Mouse (Mus musculus): Measurements from ENCODE around the gene Rnf224. TPM values are rescaled to one million over a fixed set of nuclear protein-coding genes. Genes with fewer than 3 reads are reported as not detected.

Gene Rnf224
- total RNA-seq, 2 experiments from 2014 or later = not detected

DNA sequence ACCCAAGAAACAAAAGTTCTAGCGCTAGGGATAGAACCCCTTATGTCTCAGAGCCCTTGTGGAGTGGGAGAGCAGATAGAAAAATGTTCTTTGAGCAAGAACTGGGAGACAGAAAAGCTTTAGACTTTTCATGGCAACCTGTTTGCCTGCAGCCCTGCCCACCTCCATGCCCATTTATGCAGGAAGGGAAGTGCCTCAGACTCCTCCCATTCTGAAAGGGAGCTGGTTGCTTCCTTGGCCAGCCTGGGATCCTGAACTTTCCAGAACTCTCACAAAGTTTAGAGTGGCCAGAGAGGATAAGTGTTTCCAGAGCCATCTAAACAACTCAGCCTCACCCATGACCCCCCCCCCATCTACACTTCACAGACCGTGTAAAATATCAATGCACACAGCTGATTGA, 39.4 kb downstream of the Rnf224 start:
- ATAC-seq (replicated peaks; ENCODE audit: low FRiP score, poor library complexity, severe bottlenecking) = no peak

DNA sequence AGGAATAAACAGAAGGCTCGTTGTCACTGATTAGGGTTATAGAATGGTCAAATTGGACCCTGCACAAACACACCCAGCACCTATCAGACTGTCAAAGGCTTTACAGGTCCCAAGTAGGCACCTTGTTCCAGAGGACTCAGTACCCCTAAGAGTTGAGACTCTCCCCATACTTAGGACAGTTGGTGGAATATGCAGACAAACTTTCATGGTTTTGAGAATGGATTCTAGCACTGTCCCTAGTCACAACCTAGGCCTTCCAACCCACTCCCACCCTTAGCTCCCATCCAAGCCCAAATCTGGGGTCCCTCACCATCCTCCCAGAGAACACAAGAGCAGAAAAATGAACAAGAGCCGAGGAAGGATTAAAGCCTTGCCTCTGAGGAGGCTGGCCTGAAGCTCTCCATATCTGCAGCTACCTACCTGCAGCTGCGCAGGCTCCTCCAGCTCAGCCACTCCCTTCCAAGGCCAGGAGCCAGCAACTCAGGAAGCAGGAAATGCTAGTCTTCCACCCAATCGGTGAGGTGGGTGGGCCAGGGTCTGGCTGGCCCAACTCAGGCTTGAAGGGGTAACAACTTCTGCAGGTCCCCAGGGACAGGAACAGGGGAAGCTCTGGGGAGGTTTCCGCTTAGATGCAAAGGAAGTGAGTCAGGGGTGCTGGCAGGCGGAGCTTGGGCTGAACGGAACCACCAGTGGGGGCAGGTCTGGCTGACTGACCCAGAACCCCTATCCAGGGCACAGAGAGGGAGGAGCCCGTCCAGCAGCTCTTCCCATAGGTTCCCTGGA, 40.2 kb downstream of the Rnf224 start, which contains the start of gene Tor4a:
Tor4a (minus strand) TSS at position 715 of the 783 bp plus-strand sequence.
- ATAC-seq (replicated peaks; ENCODE audit: low FRiP score, poor library complexity, severe bottlenecking) = peak; percentile 47; the same call in 1 of the 2 replicates

DNA sequence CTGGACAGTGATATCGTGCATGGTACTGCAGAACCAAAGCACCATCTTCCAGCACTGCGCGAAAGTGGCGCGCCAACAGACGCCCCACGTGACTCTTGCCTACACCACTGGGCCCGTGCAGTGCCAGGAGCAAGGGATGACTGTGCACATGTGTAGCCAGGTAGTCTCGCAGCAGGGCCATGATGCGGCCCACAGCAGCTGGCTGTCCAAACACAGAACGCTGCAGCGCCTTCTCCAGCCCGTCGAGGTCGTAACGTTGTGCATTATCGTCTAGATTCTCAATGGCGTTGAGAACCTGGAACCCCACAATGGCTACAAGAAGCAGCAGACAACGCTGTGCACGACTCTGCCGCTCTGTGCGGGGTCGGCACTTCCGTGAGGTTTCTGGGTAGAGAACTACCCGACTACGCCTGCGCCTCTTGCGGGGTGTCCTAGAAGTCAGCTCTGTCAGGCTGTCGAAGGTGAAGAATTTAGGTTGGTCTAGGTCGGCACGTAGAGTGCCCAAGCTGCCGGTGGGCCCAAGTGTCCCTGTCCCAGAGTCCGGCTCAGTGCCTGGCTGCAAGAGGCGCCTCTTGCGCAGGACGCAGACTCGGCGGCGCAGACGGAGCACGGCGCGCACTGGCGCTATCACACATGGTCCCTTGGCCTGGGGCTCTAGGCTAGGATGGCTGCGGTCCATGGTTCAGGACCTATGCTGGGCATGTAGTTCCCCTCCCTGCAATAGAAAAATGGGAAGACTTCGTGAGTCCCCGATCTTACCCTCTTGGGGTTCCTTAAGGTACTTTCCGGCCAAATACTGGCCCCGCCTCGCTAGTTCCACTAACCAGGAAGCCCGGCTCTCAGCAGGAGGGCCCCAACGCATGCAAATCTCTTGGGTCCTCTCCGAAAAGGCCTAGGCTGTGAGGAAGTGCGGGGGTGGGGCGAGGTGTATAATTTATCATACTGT, 41.1 kb downstream of the Rnf224 start:
- peak; percentile 84 for ATAC-seq (replicated peaks; ENCODE audit: low FRiP score, poor library complexity, severe bottlenecking)

DNA sequence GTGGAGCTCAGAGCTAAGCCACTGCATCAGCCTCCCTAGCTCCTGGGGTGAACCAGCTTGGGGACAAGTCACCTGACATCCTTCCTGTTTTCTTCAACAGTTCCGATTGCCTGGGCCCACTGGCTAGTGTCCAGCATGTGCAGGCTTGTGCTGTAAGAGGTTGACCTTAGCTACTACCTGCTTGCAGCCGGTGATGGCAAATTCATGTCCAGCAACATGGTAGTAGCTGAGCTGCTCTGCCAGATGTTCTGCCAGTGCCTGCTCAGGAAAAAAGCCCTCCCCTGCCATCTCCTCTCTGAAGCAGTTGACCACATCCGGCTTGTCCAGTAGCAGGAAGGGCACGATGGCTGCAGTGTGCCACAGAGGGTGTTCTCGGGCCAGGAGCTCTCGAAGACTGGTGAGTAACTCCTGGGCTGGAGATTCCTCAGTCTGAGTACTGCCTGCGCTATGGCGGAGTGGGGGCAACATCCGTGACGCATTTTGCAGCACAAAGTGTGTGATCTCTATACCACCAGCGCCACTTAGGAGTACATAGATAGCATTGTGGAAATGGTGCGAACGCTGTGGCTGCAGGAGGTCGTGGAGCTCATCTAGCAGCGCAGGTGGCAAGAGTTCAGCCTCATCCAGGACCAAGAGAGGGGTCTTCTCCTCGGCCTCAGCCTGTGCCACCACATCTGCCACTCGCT, 42.0 kb downstream of the Rnf224 start:
- ATAC-seq (replicated peaks; ENCODE audit: low FRiP score, poor library complexity, severe bottlenecking) = peak; percentile 1; the same call in 1 of the 2 replicates

DNA sequence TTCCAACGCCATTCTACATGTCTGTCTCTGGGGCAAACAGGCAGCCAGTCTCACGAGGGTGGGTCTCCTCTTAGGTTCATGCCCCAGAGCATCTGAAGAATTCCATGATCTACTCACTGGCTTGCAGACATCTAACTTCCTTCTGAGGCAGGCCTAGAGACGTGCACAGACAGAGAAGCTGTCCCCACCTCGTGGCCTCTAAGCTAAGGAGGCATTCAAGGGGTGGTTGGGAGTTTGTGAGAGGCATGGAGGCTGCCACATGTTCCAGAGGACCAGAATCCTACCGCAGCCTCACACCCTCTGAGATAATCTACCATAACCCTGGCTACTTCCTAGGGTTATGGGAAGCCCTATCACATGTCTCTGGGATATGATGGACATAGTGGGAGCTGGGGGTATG, 42.6 kb downstream of the Rnf224 start:
- ATAC-seq (replicated peaks; ENCODE audit: low FRiP score, poor library complexity, severe bottlenecking) = no peak

DNA sequence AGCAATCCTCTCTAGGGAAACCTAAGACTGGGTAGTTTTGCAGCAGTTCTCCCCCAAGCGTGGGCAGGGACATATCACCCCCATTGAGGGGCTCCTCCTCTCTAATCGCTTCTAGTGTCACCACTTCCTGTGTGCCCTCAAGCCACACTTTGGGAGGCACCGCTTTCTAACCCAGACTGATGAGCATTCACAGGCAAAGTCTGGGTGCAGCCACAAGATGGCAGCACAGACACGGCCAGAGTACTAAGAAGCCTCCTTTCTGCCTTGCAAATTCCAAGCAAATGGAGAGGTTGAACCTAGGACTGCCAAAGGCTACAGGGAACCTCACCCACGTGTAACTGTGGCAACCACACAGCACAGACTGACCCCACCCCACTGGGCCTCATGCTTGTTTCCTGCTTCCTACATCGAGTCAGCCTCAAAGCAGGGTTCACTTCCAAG, 43.2 kb downstream of the Rnf224 start:
- ATAC-seq (replicated peaks; ENCODE audit: low FRiP score, poor library complexity, severe bottlenecking) = peak; percentile 63

DNA sequence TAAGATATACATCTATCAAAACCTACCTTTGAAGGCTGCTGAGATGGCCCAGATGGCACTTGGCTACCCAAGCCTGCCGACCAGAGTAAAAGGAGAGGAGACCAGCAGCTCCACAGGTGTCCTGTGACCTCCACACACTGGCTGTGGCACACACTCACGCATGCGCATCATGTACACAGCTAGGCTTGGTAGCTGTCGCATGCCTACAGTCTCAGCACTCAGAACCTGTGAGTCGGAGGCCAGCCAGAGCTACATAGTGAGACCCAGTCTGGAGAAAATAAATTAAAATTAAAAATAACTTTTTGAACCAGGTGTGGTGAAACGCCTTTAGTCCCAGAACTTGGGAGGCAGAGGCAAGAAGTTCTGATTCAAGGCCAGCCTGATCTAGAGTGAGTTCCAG, 48.7 kb downstream of the Rnf224 start:
- ATAC-seq (replicated peaks; ENCODE audit: low FRiP score, poor library complexity, severe bottlenecking) = no peak

DNA sequence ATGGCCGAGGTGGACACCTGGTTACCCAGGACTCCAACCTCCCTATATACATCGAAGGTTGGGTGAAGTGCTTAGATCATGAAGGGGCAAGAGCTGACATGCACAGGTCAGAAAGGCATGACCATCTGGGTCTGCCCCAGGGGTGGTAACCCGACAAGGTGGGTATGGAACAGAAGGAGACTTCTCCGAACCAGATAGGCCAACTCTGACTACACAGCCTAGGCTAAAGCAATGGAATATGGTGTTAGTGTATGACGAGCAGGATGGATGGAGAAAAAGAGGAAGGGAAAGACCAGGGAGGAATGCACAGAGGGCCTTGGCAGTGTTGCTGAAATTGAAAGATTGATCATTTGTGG, 50.0 kb downstream of the Rnf224 start:
- ATAC-seq (replicated peaks; ENCODE audit: low FRiP score, poor library complexity, severe bottlenecking) = no peak

DNA sequence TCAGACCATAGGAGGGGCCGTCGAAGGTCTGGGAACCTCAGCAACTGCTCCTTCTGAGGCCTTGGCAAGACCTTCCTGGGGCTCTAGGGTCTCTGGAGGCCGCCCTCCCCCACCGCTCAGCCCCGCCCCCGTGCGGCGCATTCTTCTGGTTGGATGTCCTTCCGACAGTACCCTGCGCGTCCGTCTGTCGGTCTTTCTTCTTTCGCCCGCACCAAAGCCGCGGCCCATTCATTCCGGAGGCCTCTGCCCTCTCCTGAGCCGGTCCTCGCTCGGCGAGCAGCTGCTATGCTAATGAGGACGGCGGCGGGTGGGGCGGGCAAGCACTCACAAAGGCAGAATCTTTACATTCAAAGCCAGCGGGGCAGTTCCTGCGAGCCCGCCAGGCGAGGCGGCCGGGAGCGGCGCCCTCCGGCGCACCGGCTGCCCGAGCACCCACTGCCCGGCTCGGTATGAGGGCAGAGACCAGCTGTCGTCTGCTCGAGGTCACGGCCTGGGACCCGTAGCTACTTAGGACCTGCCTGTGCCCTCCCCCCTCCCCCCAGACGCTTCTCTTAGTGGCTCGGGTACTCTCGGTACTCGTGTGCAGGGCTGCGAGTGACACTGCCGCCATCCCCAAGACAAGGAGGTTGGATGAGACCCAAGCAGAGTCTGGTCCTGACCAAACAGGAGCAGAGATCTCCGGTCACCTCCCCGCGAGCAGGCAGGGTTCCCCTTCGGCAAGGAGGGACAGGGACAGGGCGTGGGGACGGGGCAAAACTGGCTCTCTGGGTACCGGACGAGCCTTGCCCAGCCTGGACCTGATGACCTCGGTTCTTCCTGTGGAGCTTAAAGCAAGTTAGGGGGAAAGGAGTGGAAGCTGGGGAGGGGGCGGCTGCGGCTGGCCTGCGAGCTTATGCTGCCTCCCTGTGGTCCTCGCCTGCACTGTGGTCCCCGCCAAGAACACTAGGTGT, 50.7 kb downstream of the Rnf224 start:
- ATAC-seq (replicated peaks; ENCODE audit: low FRiP score, poor library complexity, severe bottlenecking) = no peak

DNA sequence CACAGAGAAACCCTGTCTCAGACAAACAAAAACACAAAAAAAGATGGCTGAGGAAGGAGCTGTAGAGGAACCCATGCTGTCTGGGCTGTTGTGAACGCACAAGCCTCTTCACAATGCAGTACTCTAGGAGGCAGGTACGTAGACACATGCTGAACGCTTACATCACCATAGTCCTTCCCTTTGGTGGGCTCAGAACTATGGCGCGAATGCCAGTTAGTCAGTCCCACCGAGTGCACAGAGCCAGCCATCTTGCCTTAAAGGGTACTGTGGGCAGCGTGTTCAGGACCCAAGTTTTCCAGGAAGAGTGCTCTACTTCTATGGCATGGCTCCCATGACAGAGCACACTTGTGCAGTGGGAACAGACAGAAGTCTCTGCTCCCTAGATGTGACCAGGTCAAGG, 52.1 kb downstream of the Rnf224 start:
- ATAC-seq (replicated peaks; ENCODE audit: low FRiP score, poor library complexity, severe bottlenecking) = no peak

Other genes with a start within 250 kb of the Rnf224 start
Only the 30 nearest of the 31 such genes appear.
- 1.7 and 2.1 TPM in 2 replicates for gene Nsmf, start 182.4 kb downstream of the Rnf224 start, total RNA-seq (2015; ENCODE audit: low replicate concordance)
- 0.60 and 1.5 TPM in 2 replicates for gene Nsmf, start 182.4 kb downstream of the Rnf224 start, total RNA-seq (2017; ENCODE audit: low replicate concordance)
- not detected in 2 replicates for gene Entpd8, start 156.5 kb downstream of the Rnf224 start, total RNA-seq (2015; ENCODE audit: low replicate concordance)
- not detected in 2 replicates for gene Entpd8, start 156.5 kb downstream of the Rnf224 start, total RNA-seq (2017; ENCODE audit: low replicate concordance)
- gene Noxa1, start 141.6 kb downstream of the Rnf224 start, total RNA-seq (2015; ENCODE audit: low replicate concordance) = not detected in 2 replicates
- gene Noxa1, start 141.6 kb downstream of the Rnf224 start, total RNA-seq (2017; ENCODE audit: low replicate concordance) = not detected in 2 replicates
- gene Nrarp, start 56.0 kb downstream of the Rnf224 start, total RNA-seq (2015; ENCODE audit: low replicate concordance) = not detected in 2 replicates
- gene Nrarp, start 56.0 kb downstream of the Rnf224 start, total RNA-seq (2017; ENCODE audit: low replicate concordance) = 0.51 TPM in 1 of 2 replicates, not detected in the other
- 3.1 and 5.0 TPM in 2 replicates for gene Tor4a, start 39.9 kb downstream of the Rnf224 start, total RNA-seq (2015; ENCODE audit: low replicate concordance)
- gene Tor4a, start 39.9 kb downstream of the Rnf224 start, total RNA-seq (2017; ENCODE audit: low replicate concordance) = 6.7 and 7.4 TPM in 2 replicates
- 0.77 and 6.1 TPM in 2 replicates for gene Nelfb, start 25.3 kb downstream of the Rnf224 start, total RNA-seq (2015; ENCODE audit: low replicate concordance)
- 19.5 and 25.7 TPM in 2 replicates for gene Nelfb, start 25.3 kb downstream of the Rnf224 start, total RNA-seq (2017; ENCODE audit: low replicate concordance)
- gene Stpg3, start 22.1 kb downstream of the Rnf224 start, total RNA-seq (2015; ENCODE audit: low replicate concordance) = not detected in 2 replicates
- 0.34 TPM in 1 of 2 replicates, not detected in the other for gene Stpg3, start 22.1 kb downstream of the Rnf224 start, total RNA-seq (2017; ENCODE audit: low replicate concordance)
- not detected in 2 replicates for gene Fam166a, start 18.0 kb downstream of the Rnf224 start, total RNA-seq (2015; ENCODE audit: low replicate concordance)
- not detected in 2 replicates for gene Fam166a, start 18.0 kb downstream of the Rnf224 start, total RNA-seq (2017; ENCODE audit: low replicate concordance)
- 161 and 203 TPM in 2 replicates for gene Tubb4b, start 12.1 kb downstream of the Rnf224 start, total RNA-seq (2015; ENCODE audit: low replicate concordance)
- 205 and 234 TPM in 2 replicates for gene Tubb4b, start 12.1 kb downstream of the Rnf224 start, total RNA-seq (2017; ENCODE audit: low replicate concordance)
- not detected in 2 replicates for gene Slc34a3, start 2.4 kb downstream of the Rnf224 start, total RNA-seq (2015; ENCODE audit: low replicate concordance)
- gene Slc34a3, start 2.4 kb downstream of the Rnf224 start, total RNA-seq (2017; ENCODE audit: low replicate concordance) = not detected in 2 replicates
- gene Rnf208, start 5.5 kb upstream of the Rnf224 start, total RNA-seq (2015; ENCODE audit: low replicate concordance) = not detected in 2 replicates
- gene Rnf208, start 5.5 kb upstream of the Rnf224 start, total RNA-seq (2017; ENCODE audit: low replicate concordance) = not detected in 2 replicates
- not detected in 2 replicates for gene Cysrt1, start 5.7 kb upstream of the Rnf224 start, total RNA-seq (2015; ENCODE audit: low replicate concordance)
- gene Cysrt1, start 5.7 kb upstream of the Rnf224 start, total RNA-seq (2017; ENCODE audit: low replicate concordance) = not detected in 2 replicates
- gene AL732309.1, start 10.1 kb upstream of the Rnf224 start, total RNA-seq (2015; ENCODE audit: low replicate concordance) = 2.1 and 3.3 TPM in 2 replicates
- gene AL732309.1, start 10.1 kb upstream of the Rnf224 start, total RNA-seq (2017; ENCODE audit: low replicate concordance) = 1.6 TPM in 1 of 2 replicates, not detected in the other
- gene Tmem203, start 18.7 kb upstream of the Rnf224 start, total RNA-seq (2015; ENCODE audit: low replicate concordance) = 2.5 and 8.8 TPM in 2 replicates
- 2.2 and 3.7 TPM in 2 replicates for gene Tmem203, start 18.7 kb upstream of the Rnf224 start, total RNA-seq (2017; ENCODE audit: low replicate concordance)
- gene Tprn, start 25.8 kb upstream of the Rnf224 start, total RNA-seq (2015; ENCODE audit: low replicate concordance) = 1.5 and 4.0 TPM in 2 replicates
- 0.26 and 2.6 TPM in 2 replicates for gene Tprn, start 25.8 kb upstream of the Rnf224 start, total RNA-seq (2017; ENCODE audit: low replicate concordance)
- 36.5 and 67.5 TPM in 2 replicates for gene Ssna1, start 35.7 kb upstream of the Rnf224 start, total RNA-seq (2015; ENCODE audit: low replicate concordance)
- gene Ssna1, start 35.7 kb upstream of the Rnf224 start, total RNA-seq (2017; ENCODE audit: low replicate concordance) = 9.9 and 24.8 TPM in 2 replicates
- gene Anapc2, start 35.7 kb upstream of the Rnf224 start, total RNA-seq (2015; ENCODE audit: low replicate concordance) = 8.4 and 12.9 TPM in 2 replicates
- 9.2 and 18.7 TPM in 2 replicates for gene Anapc2, start 35.7 kb upstream of the Rnf224 start, total RNA-seq (2017; ENCODE audit: low replicate concordance)
- not detected in 2 replicates for gene Tmem210, start 51.4 kb upstream of the Rnf224 start, total RNA-seq (2015; ENCODE audit: low replicate concordance)
- gene Tmem210, start 51.4 kb upstream of the Rnf224 start, total RNA-seq (2017; ENCODE audit: low replicate concordance) = not detected in 2 replicates
- gene Lrrc26, start 53.1 kb upstream of the Rnf224 start, total RNA-seq (2015; ENCODE audit: low replicate concordance) = not detected in 2 replicates
- not detected in 2 replicates for gene Lrrc26, start 53.1 kb upstream of the Rnf224 start, total RNA-seq (2017; ENCODE audit: low replicate concordance)
- gene Grin1, start 82.4 kb upstream of the Rnf224 start, total RNA-seq (2015; ENCODE audit: low replicate concordance) = not detected in 2 replicates
- gene Grin1, start 82.4 kb upstream of the Rnf224 start, total RNA-seq (2017; ENCODE audit: low replicate concordance) = not detected in 2 replicates
- 4.6 and 11.1 TPM in 2 replicates for gene Man1b1, start 95.6 kb upstream of the Rnf224 start, total RNA-seq (2015; ENCODE audit: low replicate concordance)
- 13.2 and 28.3 TPM in 2 replicates for gene Man1b1, start 95.6 kb upstream of the Rnf224 start, total RNA-seq (2017; ENCODE audit: low replicate concordance)
- 13.3 TPM in 1 of 2 replicates, not detected in the other for gene Dpp7, start 119.6 kb upstream of the Rnf224 start, total RNA-seq (2015; ENCODE audit: low replicate concordance)
- 2.6 TPM in 1 of 2 replicates, not detected in the other for gene Dpp7, start 119.6 kb upstream of the Rnf224 start, total RNA-seq (2017; ENCODE audit: low replicate concordance)
- 7.7 and 13.3 TPM in 2 replicates for gene Uap1l1, start 128.9 kb upstream of the Rnf224 start, total RNA-seq (2015; ENCODE audit: low replicate concordance)
- 0.51 and 3.9 TPM in 2 replicates for gene Uap1l1, start 128.9 kb upstream of the Rnf224 start, total RNA-seq (2017; ENCODE audit: low replicate concordance)
- 3.3 and 8.8 TPM in 2 replicates for gene Sapcd2, start 135.5 kb upstream of the Rnf224 start, total RNA-seq (2015; ENCODE audit: low replicate concordance)
- 0.98 and 8.0 TPM in 2 replicates for gene Sapcd2, start 135.5 kb upstream of the Rnf224 start, total RNA-seq (2017; ENCODE audit: low replicate concordance)
- gene Entpd2, start 159.1 kb upstream of the Rnf224 start, total RNA-seq (2015; ENCODE audit: low replicate concordance) = not detected in 2 replicates
- not detected in 2 replicates for gene Entpd2, start 159.1 kb upstream of the Rnf224 start, total RNA-seq (2017; ENCODE audit: low replicate concordance)
- gene Npdc1, start 162.6 kb upstream of the Rnf224 start, total RNA-seq (2015; ENCODE audit: low replicate concordance) = not detected in 2 replicates
- gene Npdc1, start 162.6 kb upstream of the Rnf224 start, total RNA-seq (2017; ENCODE audit: low replicate concordance) = not detected in 2 replicates
- 2.7 and 4.0 TPM in 2 replicates for gene Fut7, start 186.5 kb upstream of the Rnf224 start, total RNA-seq (2015; ENCODE audit: low replicate concordance)
- 4.4 and 4.5 TPM in 2 replicates for gene Fut7, start 186.5 kb upstream of the Rnf224 start, total RNA-seq (2017; ENCODE audit: low replicate concordance)
- 7.7 and 16.7 TPM in 2 replicates for gene Abca2, start 191.9 kb upstream of the Rnf224 start, total RNA-seq (2015; ENCODE audit: low replicate concordance)
- 4.5 and 7.3 TPM in 2 replicates for gene Abca2, start 191.9 kb upstream of the Rnf224 start, total RNA-seq (2017; ENCODE audit: low replicate concordance)
- gene Clic3, start 220.1 kb upstream of the Rnf224 start, total RNA-seq (2015; ENCODE audit: low replicate concordance) = not detected in 2 replicates
- not detected in 2 replicates for gene Clic3, start 220.1 kb upstream of the Rnf224 start, total RNA-seq (2017; ENCODE audit: low replicate concordance)
- gene Paxx, start 224.3 kb upstream of the Rnf224 start, total RNA-seq (2015; ENCODE audit: low replicate concordance) = 18.2 and 33.8 TPM in 2 replicates
- gene Paxx, start 224.3 kb upstream of the Rnf224 start, total RNA-seq (2017; ENCODE audit: low replicate concordance) = 8.4 and 10.6 TPM in 2 replicates

Measured in erythroblast, adult 5-6 weeks (primary cell).